Mouse (Mus musculus): ENCODE measurements around the gene Slc26a10. TPM values are rescaled to one million over a fixed set of nuclear protein-coding genes. Genes with fewer than 3 reads are reported as not detected.

Gene Slc26a10
- 0.88 and 1.1 TPM in 2 replicates for polyA plus RNA-seq (2015; fragmentation: Nextera tagmentation; extraction: Ambion mirVana)

- H3K9me3 ChIP-seq (ENCODE audit: control insufficient read depth, low read length) = no peaks in the 10 kb centered on the region
- peaks cover 12% of the 10 kb centered on the region for H3K4me1 ChIP-seq (replicated peaks; ENCODE audit: control insufficient read depth, insufficient read depth, low read length)
- peak within 1 kb of the TSS; percentile 24; the same call in 1 of the 2 replicates for H3K4me3 ChIP-seq (ENCODE audit: low read length)
- WGBS = 2% methylated on average over 34 of the region's 34 CpGs
- H3K36me3 ChIP-seq (ENCODE audit: control insufficient read depth, insufficient read depth, low read length) = no peaks in the 10 kb centered on the region
- H3K4me2 ChIP-seq (ENCODE audit: low read depth, low read length) = peak within 1 kb of the TSS; percentile 42
- H3K27ac ChIP-seq (ENCODE audit: low read length) = no peak within 1 kb of the TSS
- H3K9ac ChIP-seq (ENCODE audit: low read length) = peak within 1 kb of the TSS; percentile 26; the same call in 1 of the 2 replicates
- peaks cover 55% of the 10 kb centered on the region for H3K27me3 ChIP-seq (ENCODE audit: control insufficient read depth, insufficient read depth, low read depth, low read length)
- ATAC-seq (ENCODE audit: low read depth) = peak; percentile 27; the same call in 1 of the 2 replicates
Observed at GRCm38 (mm10) chr10:127179871-127180694, at the start of gene Slc26a10. Gene Slc26a10, minus strand, starts transcription at chr10:127180645.

DNA sequence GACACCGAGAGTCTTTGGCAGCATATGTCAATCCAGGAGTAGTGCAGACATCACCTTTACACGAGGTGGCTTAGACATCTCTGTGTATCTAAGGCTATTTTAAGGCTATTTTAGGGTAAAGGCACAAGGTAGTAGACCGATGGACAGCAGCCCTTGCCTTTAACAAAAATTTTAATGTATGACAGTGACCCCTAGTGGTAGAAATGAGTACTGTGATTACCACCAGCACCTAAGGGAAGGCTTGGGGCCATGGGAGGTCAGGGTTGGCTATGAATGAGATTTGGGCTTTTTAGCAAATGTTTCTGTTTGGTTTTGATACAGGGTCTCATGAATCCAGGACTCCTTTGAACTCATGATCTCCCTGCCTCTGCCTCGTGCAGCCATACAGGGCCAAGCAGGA, 48.5 kb upstream of the Slc26a10 start:
- 18% methylated on average over 4 of the region's 4 CpGs for WGBS
- H3K27ac ChIP-seq (ENCODE audit: low read length) = no peak overlapping the region
- no peaks in the 10 kb centered on the region for H3K9me3 ChIP-seq (ENCODE audit: control insufficient read depth, low read length)
- no peak overlapping the region for H3K4me3 ChIP-seq (ENCODE audit: low read length)
- H3K9ac ChIP-seq (ENCODE audit: low read length) = no peak overlapping the region
- H3K4me1 ChIP-seq (replicated peaks; ENCODE audit: control insufficient read depth, insufficient read depth, low read length) = no peaks in the 10 kb centered on the region
- H3K36me3 ChIP-seq (ENCODE audit: control insufficient read depth, insufficient read depth, low read length) = no peaks in the 10 kb centered on the region
- no peaks in the 10 kb centered on the region for H3K27me3 ChIP-seq (ENCODE audit: control insufficient read depth, insufficient read depth, low read depth, low read length)
- no peak overlapping the region for H3K4me2 ChIP-seq (ENCODE audit: low read depth, low read length)
- peak; percentile 67; the same call in 1 of the 2 replicates for ATAC-seq (ENCODE audit: low read depth)

- 66% methylated on average over 8 of the region's 8 CpGs for WGBS
Observed at GRCm38 (mm10) chr10:127227163-127227562, 46.7 kb upstream of the Slc26a10 start.

DNA sequence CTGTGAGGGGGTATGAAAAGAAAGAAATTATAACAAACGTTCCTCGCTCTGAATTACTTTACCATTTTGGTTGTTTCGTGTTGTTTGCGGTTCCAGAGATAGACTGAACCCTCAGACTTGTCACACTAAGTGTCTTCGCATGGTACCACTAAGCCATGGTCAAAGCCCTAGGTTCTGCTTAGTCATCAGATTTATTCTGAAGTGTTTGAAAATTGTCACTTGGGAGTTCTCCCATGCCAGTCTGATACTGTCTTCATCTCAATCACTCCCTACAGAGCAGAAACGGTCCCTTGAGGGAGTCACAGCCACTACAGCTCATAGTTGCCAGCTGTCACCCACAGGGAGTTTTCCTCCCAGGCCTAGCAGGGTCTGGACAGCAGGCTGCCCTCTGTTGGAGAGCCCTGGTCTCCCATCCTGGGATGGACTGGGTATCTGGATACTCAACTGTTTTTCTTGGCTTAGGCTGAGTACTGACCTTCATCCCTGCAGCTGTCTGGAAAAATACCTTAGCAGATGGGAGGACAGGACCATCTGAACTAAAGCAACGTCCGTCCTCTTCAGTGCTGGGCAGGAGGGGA, 46.0 kb upstream of the Slc26a10 start:
- Histone ChIP-seq H3K36me3 (ENCODE audit: control insufficient read depth, insufficient read depth, low read length) (no peaks in the 10 kb centered on the region), H3K4me3 (ENCODE audit: low read length) (no peak overlapping the region), H3K4me2 (ENCODE audit: low read depth, low read length) (no peak overlapping the region), H3K4me1 (replicated peaks; ENCODE audit: control insufficient read depth, insufficient read depth, low read length) (no peaks in the 10 kb centered on the region), H3K27me3 (ENCODE audit: control insufficient read depth, insufficient read depth, low read depth, low read length) (no peaks in the 10 kb centered on the region), H3K9me3 (ENCODE audit: control insufficient read depth, low read length) (no peaks in the 10 kb centered on the region), H3K9ac (ENCODE audit: low read length) (no peak overlapping the region), H3K27ac (ENCODE audit: low read length) (no peak overlapping the region)
- 63% methylated on average over 8 of the region's 8 CpGs for WGBS
- ATAC-seq (ENCODE audit: low read depth) = 0 out of 2 replicates have a peak, but pooled peaks have one; percentile 31

More at GRCm38 (mm10) chr10:127227163-127227562, 46.7 kb upstream of the Slc26a10 start:
- no peak for ATAC-seq (ENCODE audit: low read depth)
- Histone ChIP-seq H3K4me2 (ENCODE audit: low read depth, low read length) (no peak overlapping the region), H3K27ac (ENCODE audit: low read length) (no peak overlapping the region), H3K36me3 (ENCODE audit: control insufficient read depth, insufficient read depth, low read length) (no peaks in the 10 kb centered on the region), H3K27me3 (ENCODE audit: control insufficient read depth, insufficient read depth, low read depth, low read length) (no peaks in the 10 kb centered on the region), H3K4me1 (replicated peaks; ENCODE audit: control insufficient read depth, insufficient read depth, low read length) (no peaks in the 10 kb centered on the region), H3K9me3 (ENCODE audit: control insufficient read depth, low read length) (no peaks in the 10 kb centered on the region), H3K4me3 (ENCODE audit: low read length) (no peak overlapping the region), H3K9ac (ENCODE audit: low read length) (no peak overlapping the region)

DNA sequence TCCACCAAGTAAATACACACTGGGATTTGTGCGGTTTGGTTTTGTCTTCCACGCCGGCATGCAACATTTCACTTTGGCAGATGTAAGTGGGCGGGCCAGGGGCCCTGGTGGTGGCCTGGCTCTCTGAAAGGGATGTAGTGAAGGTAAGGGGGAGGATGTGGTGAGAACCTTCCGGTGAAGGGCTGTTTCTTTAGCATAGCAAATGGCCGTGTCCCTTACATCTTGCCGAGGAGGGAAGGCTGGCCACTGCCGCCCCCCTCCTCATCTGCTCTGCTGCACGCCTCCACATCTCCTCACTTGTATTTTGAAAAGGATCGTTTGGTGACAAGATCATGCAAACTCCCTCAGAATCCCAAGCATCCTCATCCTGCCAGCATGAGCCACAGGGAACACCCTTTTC, 45.3 kb upstream of the Slc26a10 start:
- H3K9ac ChIP-seq (ENCODE audit: low read length) = no peak overlapping the region
- WGBS = 32% methylated on average over 10 of the region's 10 CpGs
- ATAC-seq (ENCODE audit: low read depth) = no peak
- H3K4me2 ChIP-seq (ENCODE audit: low read depth, low read length) = no peak overlapping the region
- no peaks in the 10 kb centered on the region for H3K4me1 ChIP-seq (replicated peaks; ENCODE audit: control insufficient read depth, insufficient read depth, low read length)
- H3K27ac ChIP-seq (ENCODE audit: low read length) = no peak overlapping the region
- H3K36me3 ChIP-seq (ENCODE audit: control insufficient read depth, insufficient read depth, low read length) = no peaks in the 10 kb centered on the region
- H3K4me3 ChIP-seq (ENCODE audit: low read length) = no peak overlapping the region
- no peaks in the 10 kb centered on the region for H3K27me3 ChIP-seq (ENCODE audit: control insufficient read depth, insufficient read depth, low read depth, low read length)
- H3K9me3 ChIP-seq (ENCODE audit: control insufficient read depth, low read length) = no peaks in the 10 kb centered on the region

DNA sequence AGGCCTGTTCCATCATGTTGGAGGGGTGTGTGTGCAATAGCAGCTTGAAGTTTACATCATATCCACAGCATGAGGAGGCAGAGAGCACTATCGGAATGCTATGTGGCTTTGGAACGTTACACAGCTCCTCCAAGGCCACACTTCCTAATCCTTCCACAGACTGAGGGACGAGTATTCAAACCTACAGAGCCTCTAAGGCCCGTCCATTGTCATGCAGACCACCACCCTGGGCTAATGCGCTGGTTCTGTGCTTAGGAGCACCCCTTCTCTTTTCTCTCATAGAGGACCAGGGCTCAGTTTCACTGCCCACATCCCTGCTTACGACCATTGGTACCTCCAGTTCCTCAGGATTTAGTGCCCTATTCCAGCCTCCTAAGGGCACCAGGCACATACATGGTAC, 44.8 kb upstream of the Slc26a10 start:
- H3K36me3 ChIP-seq (ENCODE audit: control insufficient read depth, insufficient read depth, low read length) = no peaks in the 10 kb centered on the region
- no peak overlapping the region for H3K4me2 ChIP-seq (ENCODE audit: low read depth, low read length)
- ATAC-seq (ENCODE audit: low read depth) = no peak
- no peak overlapping the region for H3K27ac ChIP-seq (ENCODE audit: low read length)
- H3K9me3 ChIP-seq (ENCODE audit: control insufficient read depth, low read length) = no peaks in the 10 kb centered on the region
- no peak overlapping the region for H3K9ac ChIP-seq (ENCODE audit: low read length)
- no peaks in the 10 kb centered on the region for H3K4me1 ChIP-seq (replicated peaks; ENCODE audit: control insufficient read depth, insufficient read depth, low read length)
- no peak overlapping the region for H3K4me3 ChIP-seq (ENCODE audit: low read length)
- WGBS = 53% methylated on average over 6 of the region's 6 CpGs
- H3K27me3 ChIP-seq (ENCODE audit: control insufficient read depth, insufficient read depth, low read depth, low read length) = no peaks in the 10 kb centered on the region

DNA sequence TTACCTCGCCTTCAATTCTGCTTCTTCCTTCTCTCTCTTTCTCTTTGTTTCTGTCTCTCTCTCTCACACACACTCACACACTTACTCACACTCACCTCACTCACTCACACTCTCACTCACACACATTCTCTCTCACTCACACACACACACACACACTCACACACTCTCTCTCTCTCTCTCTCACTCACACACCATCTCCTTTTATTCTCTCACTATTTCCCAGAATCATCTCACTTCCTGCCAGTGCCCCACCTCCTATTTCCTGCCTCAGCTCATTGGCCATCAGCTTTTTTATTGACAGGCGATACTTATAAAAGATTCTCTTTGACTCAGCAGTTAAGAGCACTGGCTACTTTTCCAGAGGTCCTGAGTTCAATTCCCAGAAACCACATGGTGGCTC, 37.9 kb upstream of the Slc26a10 start:
- ATAC-seq (ENCODE audit: low read depth) = no peak
- Histone ChIP-seq H3K9me3 (ENCODE audit: control insufficient read depth, low read length) (no peaks in the 10 kb centered on the region), H3K9ac (ENCODE audit: low read length) (no peak overlapping the region), H3K4me2 (ENCODE audit: low read depth, low read length) (no peak overlapping the region), H3K27ac (ENCODE audit: low read length) (no peak overlapping the region), H3K27me3 (ENCODE audit: control insufficient read depth, insufficient read depth, low read depth, low read length) (no peaks in the 10 kb centered on the region), H3K4me1 (replicated peaks; ENCODE audit: control insufficient read depth, insufficient read depth, low read length) (no peaks in the 10 kb centered on the region), H3K4me3 (ENCODE audit: low read length) (no peak overlapping the region), H3K36me3 (ENCODE audit: control insufficient read depth, insufficient read depth, low read length) (no peaks in the 10 kb centered on the region)
- WGBS = 82% methylated on average over 2 of the region's 2 CpGs

GRCm38 (mm10) chr10:127217177-127217576, 36.7 kb upstream of the Slc26a10 start:
- Histone ChIP-seq H3K4me1 (replicated peaks; ENCODE audit: control insufficient read depth, insufficient read depth, low read length) (no peaks in the 10 kb centered on the region), H3K27me3 (ENCODE audit: control insufficient read depth, insufficient read depth, low read depth, low read length) (no peaks in the 10 kb centered on the region), H3K9me3 (ENCODE audit: control insufficient read depth, low read length) (no peaks in the 10 kb centered on the region), H3K4me3 (ENCODE audit: low read length) (no peak overlapping the region), H3K9ac (ENCODE audit: low read length) (no peak overlapping the region), H3K27ac (ENCODE audit: low read length) (no peak overlapping the region), H3K4me2 (ENCODE audit: low read depth, low read length) (no peak overlapping the region), H3K36me3 (ENCODE audit: control insufficient read depth, insufficient read depth, low read length) (no peaks in the 10 kb centered on the region)
- ATAC-seq (ENCODE audit: low read depth) = no peak

- no peaks in the 10 kb centered on the region for H3K4me1 ChIP-seq (replicated peaks; ENCODE audit: control insufficient read depth, insufficient read depth, low read length)
- no peak overlapping the region for H3K4me3 ChIP-seq (ENCODE audit: low read length)
- no peak overlapping the region for H3K4me2 ChIP-seq (ENCODE audit: low read depth, low read length)
- H3K9ac ChIP-seq (ENCODE audit: low read length) = no peak overlapping the region
- no peak for ATAC-seq (ENCODE audit: low read depth)
- no peaks in the 10 kb centered on the region for H3K27me3 ChIP-seq (ENCODE audit: control insufficient read depth, insufficient read depth, low read depth, low read length)
- 94% methylated on average over 11 of the region's 11 CpGs for WGBS
- H3K36me3 ChIP-seq (ENCODE audit: control insufficient read depth, insufficient read depth, low read length) = no peaks in the 10 kb centered on the region
- H3K9me3 ChIP-seq (ENCODE audit: control insufficient read depth, low read length) = no peaks in the 10 kb centered on the region
- H3K27ac ChIP-seq (ENCODE audit: low read length) = no peak overlapping the region
Observed at GRCm38 (mm10) chr10:127216456-127216855, 36.0 kb upstream of the Slc26a10 start.
